Mouse (Mus musculus): Measurements from ENCODE around the gene Gm20831. TPM values are rescaled to one million over a fixed set of nuclear protein-coding genes. Genes with fewer than 3 reads are reported as not detected.

Gm20831 gene
- total RNA-seq (2023) = not detected

GRCm38 (mm10) chrY:17874441-17874840 is at the start of gene Gm20831, which contains the start of gene Gm20772:
Gene Gm20831 (plus strand): TSS chrY:17874741.
Gene Gm20772 (plus strand): TSS chrY:17874741.

GRCm38 (mm10) chrY:17846166-17846565 is 28.4 kb upstream of the Gm20831 start, which contains the start of gene Gm21904:
Gene Gm21904 (minus strand): TSS chrY:17846266.

GRCm38 (mm10) chrY:17937230-17937629 is 62.7 kb downstream of the Gm20831 start, which contains the start of gene Srsy:
Gene Srsy (minus strand): TSS chrY:17937330.

Other genes starting within 250 kb of the Gm20831 start
- gene Gm21904, start 28.5 kb upstream of the Gm20831 start, total RNA-seq (2023) = not detected
- gene Gm20772, start within 50 bp of the Gm20831 start, total RNA-seq (2023) = not detected
- gene Srsy, start 62.6 kb downstream of the Gm20831 start, total RNA-seq (2023) = not detected
- not detected for gene Gm21764, start 187.1 kb downstream of the Gm20831 start, total RNA-seq (2023)
- gene Ssty1, start 214.4 kb downstream of the Gm20831 start, total RNA-seq (2023) = not detected

All from neutrophil, adult 83 days (primary cell).